Mouse (Mus musculus): ENCODE data around the gene Crot.

- TF ChIP-seq CTCF (IDR thresholded peaks at IDR 0.05; ENCODE audit: insufficient read depth, low read depth, low read length): no peak
- no peak for TF ChIP-seq POLR2A (IDR thresholded peaks at IDR 0.05; ENCODE audit: insufficient read depth, low read depth, low read length)
Measured at GRCm38 (mm10) chr5:9045904-9046303, 48.8 kb upstream of the Crot start.
